Mouse (Mus musculus) regulatory T cell (primary cell): ENCODE measurements around the gene Olfr896-ps1.

Experiments
- in situ Hi-C: fragments of 300-600 bp; cut with MboI, MseI; formaldehyde crosslinking; loops from one replicate; pipeline ENCODE4 v1.15.1; 2025; ENCODE audit warnings: high pct_unique_total_duplicates

Gene Olfr896-ps1

DNA sequence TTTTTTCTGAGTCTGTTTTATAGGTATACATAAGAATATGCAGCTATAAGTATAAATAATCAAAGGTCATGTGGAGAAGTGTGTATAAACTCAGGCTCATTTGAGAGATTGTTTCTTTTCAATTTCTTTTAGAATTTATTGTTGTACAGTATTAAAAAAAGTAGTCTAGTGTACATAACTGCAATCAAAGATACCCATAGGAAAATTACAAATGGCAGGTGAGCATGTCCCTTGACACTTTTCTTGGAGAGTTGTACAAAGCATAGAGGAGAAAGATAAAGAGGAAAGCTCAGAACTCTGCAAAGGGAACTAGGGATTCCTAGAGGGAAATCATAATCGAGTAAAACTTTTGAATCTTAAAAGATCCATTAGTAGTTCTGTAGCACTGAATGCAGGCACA is at the start of gene Olfr896-ps1:
TSS of gene Olfr896-ps1 (plus strand) at position 301 of the 400 bp plus-strand sequence.
- in situ Hi-C loops, result no loop called here

- in situ Hi-C loops, result no loop called here
Observed at GRCm38 (mm10) chr9:38252474-38252873, 38.4 kb upstream of the Olfr896-ps1 start, which contains the start of gene Olfr143. Gene Olfr143, plus strand, starts transcription at chr9:38252774.

DNA sequence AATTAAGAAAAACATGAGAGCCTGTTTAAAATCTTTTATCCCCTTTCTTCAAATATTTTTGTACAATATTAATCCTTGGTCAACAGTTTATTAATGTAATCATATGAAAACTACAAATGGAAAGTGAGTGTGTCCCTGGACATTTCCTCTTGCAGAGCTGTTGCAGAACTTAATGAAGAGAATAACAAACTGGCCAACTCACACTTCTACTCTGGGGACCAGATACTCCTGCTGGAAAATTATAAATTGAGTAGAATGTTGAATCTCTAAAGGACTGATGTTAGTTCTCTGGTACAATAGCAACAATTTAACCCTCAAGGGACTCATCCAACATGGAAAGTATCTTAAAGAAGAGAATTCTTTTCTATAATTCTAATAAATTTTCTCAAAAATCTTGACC is 23.4 kb upstream of the Olfr896-ps1 start, which contains the start of gene Olfr895:
TSS of gene Olfr895 (plus strand) at position 301 of the 400 bp plus-strand sequence.
- in situ Hi-C loops, result no loop called here

- in situ Hi-C loops, result no loop called here
Observed at GRCm38 (mm10) chr9:38328760-38329159, 37.9 kb downstream of the Olfr896-ps1 start, which contains the start of gene Olfr25. Gene Olfr25, plus strand, starts transcription at chr9:38329060.
